In genomic region chr1:161712918-161713317, GRCm38 (mm10) we compare ENCODE assay signal across 8 mouse cellular contexts.
DNase-seq lines count a peak whose midpoint lies in the region; ATAC-seq and TF ChIP-seq lines count a peak whose summit lies in the region.

No protein-coding gene starts in this region.

- H3K9me3 ChIP-seq in CH12.LX (replicated peaks; ENCODE audit: low read length) = no peaks in the 10 kb centered on the region
- no peaks in the 10 kb centered on the region for H3K9me3 ChIP-seq in stomach, embryonic 14.5 days (ENCODE audit: control insufficient read depth, low read depth, low read length)

- intact Hi-C loops in heart, postnatal 25 days (cut with DNase I) = no loop called here

- TF ChIP-seq EP300 in CH12.LX (IDR thresholded peaks at IDR 0.05; ENCODE audit: low read length) = no peak

- H3K27me3 ChIP-seq in CH12.LX (replicated peaks) = no peaks in the 10 kb centered on the region
- no peaks in the 10 kb centered on the region for H3K27me3 ChIP-seq in stomach, embryonic 14.5 days (ENCODE audit: control insufficient read depth, insufficient read depth, low read length)

- no peak overlapping the region for H3K4me3 ChIP-seq in CH12.LX (replicated peaks in 1 of 3; ENCODE audit: low read depth in 2 of 3, low read length in 2 of 3, poor library complexity in 1 of 3)
- H3K4me3 ChIP-seq in stomach, embryonic 14.5 days (ENCODE audit: low read depth, low read length) = no peak overlapping the region

- no peak overlapping the region for H3K4me2 ChIP-seq in CH12.LX (ENCODE audit: insufficient read depth, low read depth, poor library complexity, severe bottlenecking)
- 0 out of 2 replicates have a peak overlapping the region, but pooled peaks have one; percentile 17 for H3K4me2 ChIP-seq in stomach, embryonic 14.5 days (replicated peaks; ENCODE audit: low read depth, low read length)

- TF ChIP-seq RAD21 in CH12.LX (IDR thresholded peaks at IDR 0.05; ENCODE audit: low read depth, low read length) = no peak

- dilution Hi-C loops in CH12.LX (cut with MboI; ENCODE audit: extremely low pct_ligation_motif_present, extremely low pct_unique_long_range_greater_than_20kb, low sequenced_read_pairs) = no loop called here

- DNase-seq in B cell, adult 2 months = peak; percentile 69 to 74
- no peak for DNase-seq in CH12.LX (ENCODE audit: extremely low read depth)
- peak; percentile 14 for DNase-seq in heart, postnatal 25 days (ENCODE audit: low spot score)
- peak; percentile 11 to 45 for DNase-seq in layer of hippocampus, adult 8-10 months (ENCODE audit: low spot score in 2 of 2)
- DNase-seq in lung, postnatal 36 days = peak; percentile 90
- no peak for DNase-seq in neural tube, embryonic 10.5 days (ENCODE audit: extremely low spot score, low spot score)

- H3K9ac ChIP-seq in CH12.LX (ENCODE audit: insufficient read depth, low read depth) = no peak overlapping the region
- H3K9ac ChIP-seq in stomach, embryonic 14.5 days (replicated peaks; ENCODE audit: low read depth, low read length) = no peak overlapping the region

- in situ Hi-C loops in CH12.LX (cut with MboI; ENCODE audit: low pct_ligation_motif_present, low pct_unique_long_range_greater_than_20kb, low sequenced_read_pairs) = no loop called here

- peak; percentile 79 for ATAC-seq in frontal cortex, adult (ENCODE audit: low TSS enrichment)
- 0 out of 2 replicates have a peak, but pooled peaks have one; percentile 28 for ATAC-seq in stomach, embryonic 14.5 days (ENCODE audit: insufficient number of reproducible peaks, insufficient read depth, low FRiP score, low read depth)

- TF ChIP-seq POLR2A in CH12.LX (IDR thresholded peaks at IDR 0.05; ENCODE audit: low read depth, low read length) = no peak

- no peak overlapping the region for H3K27ac ChIP-seq in CH12.LX (ENCODE audit: insufficient read depth, low read depth)
- no peak overlapping the region for H3K27ac ChIP-seq in stomach, embryonic 14.5 days (ENCODE audit: low read length)

- 40% methylated on average over 10 of the region's 10 CpGs for WGBS in stomach, embryonic 14.5 days

- H3K79me2 ChIP-seq in CH12.LX (replicated peaks; ENCODE audit: control insufficient read depth, extremely low read depth, insufficient read depth, poor library complexity, severe bottlenecking) = no peaks in the 10 kb centered on the region

- H3K36me3 ChIP-seq in CH12.LX (replicated peaks in 1 of 2; ENCODE audit: control insufficient read depth in 1 of 2, insufficient read depth in 1 of 2, low read length in 1 of 2) = no peaks in the 10 kb centered on the region
- H3K36me3 ChIP-seq in stomach, embryonic 14.5 days (ENCODE audit: control insufficient read depth, insufficient read depth, low read length) = no peaks in the 10 kb centered on the region

- peaks cover 6 to 15% of the 10 kb centered on the region in 2 experiments for H3K4me1 ChIP-seq in CH12.LX (ENCODE audit: control insufficient read depth in 1 of 2, insufficient read depth in 2 of 2)
- H3K4me1 ChIP-seq in stomach, embryonic 14.5 days (ENCODE audit: control insufficient read depth, insufficient read depth, low read length) = peaks cover 10% of the 10 kb centered on the region; the same call in 1 of the 2 replicates

- no peak for TF ChIP-seq CTCF in CH12.LX (conservative IDR thresholded peaks at IDR 0.05 in 1 of 2, IDR thresholded peaks at IDR 0.05 in 1 of 2; ENCODE audit: low read depth in 2 of 2, low read length in 2 of 2)

TF ChIP-seq in CH12.LX, 34 proteins besides CTCF, POLR2A, EP300 and RAD21:
- TF ChIP-seq BHLHE40 (IDR thresholded peaks at IDR 0.05; ENCODE audit: low read depth, low read length) = 0 out of 2 replicates have a peak, but pooled peaks have one; percentile 39
- no peak for TF ChIP-seq ETS1 (conservative IDR thresholded peaks at IDR 0.05; ENCODE audit: low read depth, low read length)

Comparison
In these comparisons a context has a peak if more than half of its experiments do, and no peak if none do; other contexts are left out.
1. DNase-seq: peak in B cell, adult 2 months (2 of 2), heart, postnatal 25 days (single experiment), layer of hippocampus, adult 8-10 months (2 of 2) and lung, postnatal 36 days (single experiment); none in CH12.LX (single experiment) and neural tube, embryonic 10.5 days (single experiment).